Mouse (Mus musculus) left cerebral cortex, postnatal 14 days (tissue): ENCODE results near the gene Gm20388. TPM values are rescaled to one million over a fixed set of nuclear protein-coding genes. Genes with fewer than 3 reads are reported as not detected.
A peak's percentile ranks its signal among the peaks of the same experiment; 100 is the strongest.
"Not testable (repeated sequence)": the region's sequence is repeated elsewhere in the genome, so short reads cannot be mapped to it uniquely, and the experiment has no call there.

Experiments
- DNase-seq, 2 experiments: peaks; one replicate each; pipeline ENCODE4 v3.0.0; 2021 to 2022; ENCODE audit warnings: low spot score in 2 of 2, mixed read lengths in 1 of 2
- intact Hi-C: fragments of 180-260 bp; cut with DNase I; formaldehyde crosslinking; loops from one replicate; pipeline ENCODE4 v1.15.1; 2025
- total RNA-seq, 2 experiments: library from RNA; stranded (reverse); gene quantifications; 2 replicates each; pipeline ENCODE4 v1.2.3; 2021

Gm20388 gene
- total RNA-seq, 2 experiments from 2014 or later: 2.8 to 7.3 TPM

DNA sequence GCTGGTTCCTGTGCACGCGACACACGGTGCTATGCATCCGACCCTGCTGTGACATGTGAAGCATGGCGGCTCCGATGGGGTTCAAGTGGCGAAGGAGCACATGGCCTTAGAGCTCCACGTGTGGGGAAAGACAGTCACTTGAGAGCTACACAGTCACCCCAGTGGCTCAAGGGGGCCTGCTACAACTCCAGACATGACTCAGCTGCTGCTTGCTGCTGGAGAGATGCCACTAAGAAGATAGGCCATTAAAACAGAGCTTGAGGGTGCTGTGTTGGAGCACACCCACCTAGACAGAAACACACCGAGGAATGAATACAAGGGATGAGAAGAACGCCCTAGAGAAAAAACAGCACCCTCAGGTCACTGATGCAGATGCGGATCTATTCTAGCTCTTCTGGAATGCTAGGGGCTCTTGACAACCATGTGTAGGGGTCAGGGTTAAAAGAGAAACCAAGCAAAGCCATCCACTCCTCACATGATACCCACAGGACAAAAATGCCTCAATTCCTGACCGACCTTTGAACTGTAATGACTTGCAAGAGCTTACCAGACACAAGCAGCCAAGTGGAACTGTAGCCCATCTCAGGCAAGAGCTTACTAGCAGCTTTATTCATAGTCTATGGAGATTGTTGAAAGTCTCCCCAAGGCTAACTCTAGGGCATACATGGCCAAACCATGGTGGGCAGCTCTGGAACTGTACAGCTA is 1737.0 kb downstream of the Gm20388 start:
- intact Hi-C loops: no loop called here
- DNase-seq: no peak

DNA sequence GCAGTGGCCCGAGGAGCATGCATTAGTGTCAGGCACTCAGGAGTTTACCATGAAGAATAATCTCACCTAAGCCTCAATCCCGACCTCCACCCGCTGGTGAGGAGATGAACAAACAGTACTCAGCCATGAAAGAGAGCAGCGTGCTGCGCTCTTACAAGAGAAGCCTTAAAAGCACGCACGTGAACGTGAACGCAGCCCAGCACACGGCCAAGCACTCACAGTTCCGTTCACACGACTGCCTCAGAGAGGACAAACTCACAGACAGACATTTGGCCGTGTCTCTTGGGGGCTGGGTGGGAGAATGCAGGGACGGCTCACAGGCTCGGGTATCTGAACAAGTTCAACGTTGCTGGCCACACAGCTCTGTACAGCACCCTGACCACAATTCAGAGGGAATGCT is 1737.8 kb downstream of the Gm20388 start:
- intact Hi-C loops: no loop called here

DNA sequence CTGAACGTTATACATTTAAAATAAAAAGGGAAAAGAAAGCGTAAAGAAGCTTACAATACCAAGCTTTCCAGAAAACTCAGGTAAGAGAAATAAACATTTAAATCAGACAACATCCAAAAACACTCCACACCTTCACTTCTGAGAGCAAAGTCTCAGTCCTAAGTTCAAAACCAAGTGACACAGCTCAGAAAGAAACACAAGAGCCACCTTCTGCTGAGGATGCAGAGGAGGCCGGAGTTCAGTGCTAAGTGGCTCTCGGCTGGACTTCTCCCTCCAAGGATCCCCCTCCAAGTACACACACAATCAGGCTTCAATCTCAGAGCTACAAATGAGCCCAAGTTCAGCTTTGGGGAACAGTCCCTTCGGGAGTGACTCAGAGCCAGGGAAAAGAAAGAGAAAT is 1738.8 kb downstream of the Gm20388 start:
- intact Hi-C loops: no loop called here
- DNase-seq: no peak

More for the DNA sequence above, 1737.8 kb downstream of the Gm20388 start:
- no peak for DNase-seq

DNA sequence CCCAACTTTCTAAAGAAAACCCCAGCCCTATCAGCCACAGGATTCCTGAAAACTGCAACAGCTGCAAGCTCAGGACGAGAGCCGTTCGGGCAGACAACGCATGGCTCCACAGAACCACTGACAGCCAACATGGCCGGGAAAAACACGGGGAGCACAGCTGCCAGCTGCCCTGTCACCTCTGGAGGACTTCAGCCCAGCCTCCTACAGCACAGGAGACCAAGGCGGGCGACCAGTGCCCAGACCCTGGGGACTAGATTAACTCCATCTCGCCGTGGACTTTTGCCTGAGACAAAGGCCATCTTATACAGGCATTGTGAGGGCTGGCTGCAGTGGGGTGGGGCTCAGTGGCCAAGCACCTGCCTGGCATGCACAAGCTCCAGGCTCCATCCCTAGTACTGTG is 1739.3 kb downstream of the Gm20388 start:
- no peak for DNase-seq
- intact Hi-C loops: loop anchor here (5.0 kb wide), 1 partner anchor 48 kb away; no protein-coding TSS in a partner anchor

DNA sequence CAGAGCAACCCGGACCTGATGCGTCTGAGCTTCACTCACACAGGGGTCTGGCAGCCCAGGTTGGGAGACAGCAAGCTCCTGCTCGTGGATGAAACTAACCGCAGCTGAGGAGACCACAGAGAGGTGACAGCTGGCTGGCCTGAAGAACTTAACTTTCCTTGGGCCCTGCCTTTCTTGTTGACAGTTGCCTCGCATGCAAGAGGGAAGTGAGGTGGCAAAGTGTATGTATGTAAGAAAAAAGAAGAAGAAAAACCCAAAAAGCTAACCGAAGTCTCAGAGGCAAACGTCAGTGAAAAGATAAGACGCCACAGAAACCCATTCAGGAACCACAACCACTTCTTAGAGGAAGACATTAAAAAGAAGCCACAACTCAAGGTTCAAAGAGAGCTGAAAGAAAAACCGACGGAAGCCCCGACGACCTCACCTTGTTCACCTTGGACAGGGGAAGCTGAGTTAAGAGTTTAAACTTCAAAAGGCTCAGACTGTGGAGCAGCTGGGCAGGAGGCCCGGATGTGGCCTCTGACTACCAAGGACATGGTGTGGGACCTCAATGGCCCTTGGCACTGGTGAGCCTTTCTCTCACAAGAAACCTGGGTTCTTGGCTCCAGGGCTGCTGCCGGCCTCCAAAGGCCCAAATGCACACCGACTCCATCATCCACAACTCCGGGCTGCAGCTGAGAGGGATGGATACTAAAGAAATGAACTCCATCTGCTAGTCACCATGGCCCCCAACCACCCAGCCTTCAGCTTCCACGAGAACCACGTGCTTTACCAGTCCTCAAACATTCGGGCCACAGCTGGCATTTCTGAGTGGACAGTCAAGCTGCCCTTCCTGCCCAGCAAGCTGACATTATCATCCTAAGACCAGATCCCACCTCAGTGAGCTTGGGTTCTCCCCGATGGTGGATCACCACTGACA is 1740.0 kb downstream of the Gm20388 start:
- no peak for DNase-seq
- intact Hi-C loops: loop anchor here (5.0 kb wide), 1 partner anchor 48 kb away; no protein-coding TSS in a partner anchor

DNA sequence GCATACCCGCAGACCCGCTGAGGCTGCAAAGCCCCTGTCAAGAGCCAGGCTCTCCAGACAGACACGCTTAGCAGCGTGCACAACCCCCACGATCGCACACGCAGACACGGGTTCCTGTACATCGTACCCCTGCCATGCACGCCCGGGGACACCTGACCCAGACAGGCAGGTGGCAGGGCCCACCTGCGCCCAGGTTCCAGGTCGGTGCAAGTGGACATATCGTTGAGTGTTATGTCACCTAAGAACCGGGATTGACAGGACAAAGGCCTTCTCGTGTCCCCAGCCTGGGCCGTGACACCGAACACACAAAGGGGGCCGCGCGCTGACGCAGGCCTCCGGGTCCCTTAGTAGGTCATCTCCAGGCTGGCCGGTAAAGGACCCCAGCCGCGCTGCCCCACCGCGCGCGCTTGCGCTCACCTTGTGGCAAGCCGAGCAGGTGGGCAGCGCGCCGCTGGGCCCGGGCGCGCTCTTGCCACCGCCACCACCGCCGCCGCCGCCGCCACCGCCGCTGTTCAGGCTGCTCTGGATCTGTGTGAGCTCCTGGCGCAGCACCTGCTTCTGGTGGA is 1740.8 kb downstream of the Gm20388 start:
- intact Hi-C loops: loop anchor here (5.0 kb wide), 1 partner anchor 49 kb away; no protein-coding TSS in a partner anchor
- no peak for DNase-seq

DNA sequence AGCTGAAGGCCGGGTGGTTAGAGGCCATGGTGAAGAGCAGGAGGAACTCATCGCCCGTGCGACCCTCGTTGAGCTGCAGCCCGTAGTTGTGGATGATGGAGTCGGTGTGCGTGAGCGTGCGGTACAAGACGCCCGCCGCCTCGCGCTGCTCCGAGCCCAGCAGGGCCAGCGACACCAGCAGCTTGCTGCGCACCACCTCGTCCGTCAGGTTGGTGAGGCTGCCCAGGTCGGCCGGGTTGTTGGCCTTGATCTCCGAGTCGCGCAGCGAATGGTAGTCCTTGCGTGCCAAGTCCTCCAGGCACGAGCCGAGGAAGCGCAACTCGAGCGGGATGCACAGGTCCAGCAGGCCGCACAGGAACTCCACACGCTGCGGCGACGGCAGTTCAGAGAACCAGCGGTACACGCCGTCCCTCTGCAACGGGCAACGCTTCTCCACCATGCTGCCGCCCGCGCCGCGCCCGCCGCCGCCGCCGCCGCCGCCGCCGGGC is 1741.3 kb downstream of the Gm20388 start:
- DNase-seq: peak in 1 of 2 experiments; percentile 43
- intact Hi-C loops: loop anchor here (5.0 kb wide), 1 partner anchor 50 kb away; no protein-coding TSS in a partner anchor

DNA sequence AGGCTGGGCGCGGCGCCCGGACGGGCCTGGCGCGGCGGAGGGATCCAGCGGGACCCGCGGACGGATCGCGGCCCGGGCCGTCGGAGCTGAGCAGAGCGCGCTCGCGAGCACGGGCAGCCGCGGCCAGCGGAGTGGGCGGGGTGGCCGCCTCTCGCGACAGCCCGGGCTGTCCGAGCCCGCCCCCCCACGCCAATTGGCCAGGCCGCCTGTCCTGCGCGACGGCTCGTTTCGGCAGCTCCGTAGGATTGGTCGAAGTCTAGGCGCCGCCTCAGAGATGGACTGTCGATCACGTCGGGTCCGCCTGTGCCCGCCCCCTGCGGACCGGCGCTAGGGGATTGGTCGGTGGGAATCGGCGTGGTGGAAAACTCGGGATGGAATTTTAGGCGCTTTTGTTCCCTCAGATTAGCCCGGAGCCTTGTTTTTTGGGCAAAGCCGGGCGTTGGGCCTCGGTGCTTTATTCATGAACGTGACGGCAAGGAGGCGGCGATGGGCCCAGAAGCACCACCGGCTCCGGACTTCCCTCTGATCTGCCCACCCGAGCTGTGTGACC is 1742.2 kb downstream of the Gm20388 start, which contains the start of gene Zcchc14:
TSS of gene Zcchc14 (minus strand) at position 128 of the 550 bp plus-strand sequence.
- intact Hi-C loops: loop anchor here (5.0 kb wide), 1 partner anchor 51 kb away; no protein-coding TSS in a partner anchor
- DNase-seq: peak; percentile 99

DNA sequence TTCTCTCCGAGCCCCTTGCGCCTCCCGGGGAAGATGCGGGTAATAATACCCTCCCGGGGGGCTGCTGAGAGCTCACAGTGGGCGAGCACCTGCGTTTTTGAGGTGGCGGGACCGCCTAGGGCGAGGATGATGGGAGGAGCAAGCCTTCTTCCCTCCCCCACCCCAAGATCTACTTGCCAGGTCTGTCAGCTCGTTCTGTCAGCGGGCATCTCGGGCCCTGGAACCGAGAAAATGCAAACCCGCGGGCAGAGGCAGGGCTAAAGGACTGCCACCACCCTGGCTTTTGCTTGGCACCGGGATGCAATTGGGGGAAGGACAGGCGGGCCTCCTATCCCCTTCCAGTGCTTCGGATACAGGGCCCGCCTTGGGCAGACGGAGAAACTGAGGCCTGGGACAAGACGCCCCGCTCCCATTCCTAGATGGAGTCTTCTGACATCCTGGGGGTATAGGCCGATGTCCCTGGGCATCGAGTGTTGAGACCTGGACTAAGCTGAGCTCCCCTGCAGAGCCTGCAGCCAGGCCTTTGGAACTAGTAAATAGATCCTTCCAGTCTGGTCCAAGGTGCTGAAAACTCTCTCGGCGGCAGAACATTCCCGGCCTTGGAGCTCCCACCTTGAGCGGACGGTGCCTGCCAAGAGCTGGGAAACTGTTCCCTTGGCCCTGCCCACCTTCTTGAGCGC is 1742.8 kb downstream of the Gm20388 start:
- intact Hi-C loops: loop anchor here (5.0 kb wide), 1 partner anchor 51 kb away; no protein-coding TSS in a partner anchor
- DNase-seq: peak in 1 of 2 experiments; percentile 72

DNA sequence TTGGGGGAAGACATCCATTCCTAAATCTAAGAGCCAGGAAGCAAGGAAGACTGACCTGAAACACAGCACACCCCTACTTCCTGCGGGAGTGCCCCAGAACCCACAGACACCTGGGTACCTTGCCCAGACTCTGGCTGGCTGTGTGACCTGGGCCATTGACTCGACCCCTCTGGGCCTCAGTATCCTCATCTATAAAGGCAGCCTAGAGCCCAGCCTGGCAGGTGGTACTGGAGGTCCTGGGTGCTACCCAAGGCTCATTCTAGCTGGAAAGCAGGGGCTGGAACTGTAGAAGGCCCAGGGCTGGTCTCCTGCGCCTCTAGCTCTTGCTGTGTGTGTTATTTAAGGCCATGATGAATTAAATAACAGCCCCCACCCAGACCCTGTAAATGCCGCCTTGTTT is 1743.5 kb downstream of the Gm20388 start:
- DNase-seq: no peak
- intact Hi-C loops: loop anchor here (5.0 kb wide), 1 partner anchor 52 kb away; no protein-coding TSS in a partner anchor

DNA sequence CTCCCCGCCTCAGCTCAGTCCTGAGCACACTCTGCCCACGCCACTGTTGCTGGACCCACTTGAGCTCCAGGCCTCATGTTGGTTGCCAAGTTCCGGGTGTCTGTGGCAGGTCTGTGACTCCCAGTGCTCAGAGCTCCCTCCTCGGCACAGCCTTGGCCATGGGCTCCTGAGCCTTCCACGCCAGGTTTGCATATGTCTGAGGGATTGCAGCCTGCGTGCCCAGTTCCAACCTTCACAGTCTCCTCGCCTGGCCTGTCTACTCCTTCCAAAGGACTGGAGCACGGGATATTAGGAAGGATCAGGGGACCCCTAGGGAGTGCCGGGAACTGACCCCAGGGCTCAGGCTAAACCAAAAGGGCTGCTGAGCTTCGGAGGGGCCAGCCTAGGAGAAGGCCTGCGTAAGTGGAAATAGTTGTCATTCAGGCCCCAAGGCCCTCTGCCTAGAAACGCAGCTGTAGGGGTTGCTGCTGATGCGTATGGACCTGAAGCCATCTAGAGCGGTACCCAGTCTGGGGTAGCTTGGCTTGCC is 1744.4 kb downstream of the Gm20388 start:
- intact Hi-C loops: loop anchor here (5.0 kb wide), 1 partner anchor 53 kb away; no protein-coding TSS in a partner anchor
- no peak for DNase-seq

DNA sequence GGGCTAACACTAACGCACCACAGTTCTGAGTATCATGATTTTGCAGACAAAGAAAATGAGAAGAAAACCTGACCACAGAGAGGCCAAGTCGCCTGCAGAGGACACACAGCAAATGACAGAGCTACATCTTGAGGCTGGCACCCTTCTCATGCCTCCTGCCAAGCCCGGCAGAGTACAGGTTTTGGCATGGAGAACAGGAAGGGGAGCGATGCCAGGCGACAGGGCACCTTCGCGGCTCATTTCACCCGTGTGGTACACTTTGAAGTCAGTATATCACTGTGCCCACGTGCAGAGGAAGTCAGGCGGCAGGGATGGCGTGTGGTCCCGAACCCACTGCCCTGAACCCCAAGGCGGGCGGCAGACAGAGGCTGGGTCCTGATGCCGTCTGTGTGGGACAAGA is 1750.0 kb downstream of the Gm20388 start:
- intact Hi-C loops: no loop called here
- no peak for DNase-seq

DNA sequence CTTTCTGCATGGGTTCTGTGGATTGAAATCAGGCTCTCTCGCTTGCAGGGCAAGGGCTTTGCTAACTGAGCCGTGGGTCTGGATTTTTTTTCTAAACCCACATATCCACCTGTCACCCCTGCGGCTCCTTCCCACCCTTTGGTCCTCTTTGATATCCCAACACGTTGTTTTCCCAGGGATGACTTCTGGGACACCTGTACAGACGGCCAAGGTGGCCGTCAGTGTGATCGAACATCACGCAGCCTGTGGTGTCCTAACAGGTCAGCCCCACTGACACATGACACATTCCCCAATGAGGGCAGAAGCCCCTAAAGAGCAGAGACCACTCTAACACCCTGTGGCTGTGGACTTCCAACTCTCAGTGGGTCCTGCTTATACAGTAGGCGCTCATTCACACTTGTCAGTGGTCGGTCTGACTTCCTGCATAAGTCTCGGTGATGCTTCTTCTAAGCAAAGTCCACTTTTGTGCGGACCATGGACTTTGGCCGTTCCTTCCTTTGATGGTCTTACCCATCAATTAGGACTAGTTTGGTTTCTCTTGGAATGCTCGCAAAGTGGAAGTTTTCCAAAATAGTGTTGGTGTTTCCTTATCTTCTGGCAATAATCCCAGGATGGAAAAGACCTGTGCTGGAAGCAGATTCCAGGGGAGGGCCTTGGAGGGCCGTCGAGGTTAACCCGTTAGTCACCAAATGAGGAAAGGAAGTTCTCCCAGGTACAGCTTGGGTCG is 1751.2 kb downstream of the Gm20388 start:
- DNase-seq: no peak
- intact Hi-C loops: no loop called here

DNA sequence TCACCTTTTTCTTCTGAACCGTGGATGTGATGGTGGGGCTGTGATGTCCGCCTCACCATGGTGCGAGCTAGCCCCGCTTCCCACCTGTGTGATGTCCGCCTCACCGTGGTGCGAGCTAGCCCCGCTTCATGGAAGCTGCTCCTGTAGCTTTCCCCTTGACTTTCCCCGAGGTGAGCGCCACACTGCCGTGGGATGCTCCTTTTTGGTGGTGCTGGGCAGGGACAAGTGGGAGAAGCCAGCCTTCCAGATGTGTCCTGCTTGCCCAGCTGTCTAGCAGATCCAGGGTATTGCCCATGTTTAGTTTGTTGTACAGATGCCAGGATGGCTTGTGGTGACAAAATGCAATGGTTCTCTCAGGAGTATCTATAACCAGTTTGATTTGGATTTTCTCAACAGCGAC is 1752.5 kb downstream of the Gm20388 start:
- intact Hi-C loops: no loop called here
- no peak for DNase-seq

DNA sequence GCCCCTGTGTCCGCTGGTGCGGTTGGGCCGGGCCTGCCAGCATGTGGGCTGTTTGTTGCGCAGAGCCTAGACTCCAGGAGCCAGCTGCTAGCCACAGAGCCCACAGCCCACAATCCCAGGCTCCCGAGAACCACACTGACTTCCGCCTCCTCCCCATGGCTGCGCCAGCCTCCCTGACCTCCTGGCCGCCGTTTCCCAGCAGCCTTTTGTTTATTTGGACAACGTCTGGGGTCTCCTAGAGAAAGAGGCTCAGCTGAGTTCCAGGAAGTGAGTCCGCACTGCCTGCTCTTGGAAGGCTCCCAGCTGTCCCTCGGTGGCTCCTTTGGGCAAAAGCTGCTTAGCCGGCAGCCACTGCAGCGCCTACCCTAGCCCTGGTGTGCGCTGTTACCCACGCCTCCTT is 1754.7 kb downstream of the Gm20388 start:
- no peak for DNase-seq
- intact Hi-C loops: no loop called here

DNA sequence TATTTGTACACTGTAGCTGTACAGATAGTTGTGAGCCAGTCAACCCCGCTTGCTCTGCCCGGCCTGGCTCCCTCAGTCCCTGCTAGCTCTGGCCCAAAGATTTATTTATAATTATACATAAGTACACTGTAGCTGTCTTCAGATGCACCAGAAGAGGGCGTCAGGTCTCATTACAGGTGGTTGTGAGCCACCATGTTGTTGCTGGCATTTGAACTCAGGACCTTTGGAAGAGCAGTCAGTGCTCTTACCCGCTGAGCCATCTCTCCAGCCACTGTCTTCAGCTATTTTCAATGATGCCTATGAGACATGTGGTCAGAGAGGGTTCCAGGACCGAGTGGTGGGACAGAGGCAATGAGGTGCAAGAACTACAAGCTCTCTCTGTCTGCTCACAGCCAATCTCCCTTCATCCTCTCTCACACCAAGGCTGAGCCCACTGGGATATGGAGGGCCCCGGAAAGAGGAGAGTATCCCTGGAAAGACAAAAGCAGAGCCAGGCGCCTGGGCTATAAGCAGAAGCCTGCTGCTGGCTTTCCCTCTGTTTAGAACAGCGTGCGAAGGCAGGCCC is 1757.4 kb downstream of the Gm20388 start:
- intact Hi-C loops, DNase-seq: not testable (repeated sequence)

DNA sequence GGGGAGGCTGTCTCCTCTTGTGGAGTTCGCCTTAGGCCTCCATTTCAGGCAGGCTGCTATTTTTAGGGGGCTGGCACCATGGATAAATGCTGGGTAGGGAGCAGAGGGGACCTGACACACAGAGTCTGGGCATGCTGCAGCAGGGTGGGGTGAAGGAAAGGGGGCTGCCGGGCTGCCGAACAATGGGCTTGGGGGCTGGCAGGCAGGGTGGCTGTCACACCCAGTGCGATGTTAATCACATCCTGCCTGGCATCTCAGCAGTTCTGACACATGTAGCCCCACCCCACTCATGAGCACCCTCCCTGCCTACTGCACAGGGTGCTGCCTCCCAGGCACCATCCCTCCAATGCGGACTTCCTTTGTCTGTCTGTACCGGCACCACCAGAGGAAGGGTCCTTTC is 1757.9 kb downstream of the Gm20388 start:
- peak; percentile 51 to 62 for DNase-seq
- intact Hi-C loops: no loop called here
